Mouse (Mus musculus): ENCODE data around the gene Psen2.

DNA sequence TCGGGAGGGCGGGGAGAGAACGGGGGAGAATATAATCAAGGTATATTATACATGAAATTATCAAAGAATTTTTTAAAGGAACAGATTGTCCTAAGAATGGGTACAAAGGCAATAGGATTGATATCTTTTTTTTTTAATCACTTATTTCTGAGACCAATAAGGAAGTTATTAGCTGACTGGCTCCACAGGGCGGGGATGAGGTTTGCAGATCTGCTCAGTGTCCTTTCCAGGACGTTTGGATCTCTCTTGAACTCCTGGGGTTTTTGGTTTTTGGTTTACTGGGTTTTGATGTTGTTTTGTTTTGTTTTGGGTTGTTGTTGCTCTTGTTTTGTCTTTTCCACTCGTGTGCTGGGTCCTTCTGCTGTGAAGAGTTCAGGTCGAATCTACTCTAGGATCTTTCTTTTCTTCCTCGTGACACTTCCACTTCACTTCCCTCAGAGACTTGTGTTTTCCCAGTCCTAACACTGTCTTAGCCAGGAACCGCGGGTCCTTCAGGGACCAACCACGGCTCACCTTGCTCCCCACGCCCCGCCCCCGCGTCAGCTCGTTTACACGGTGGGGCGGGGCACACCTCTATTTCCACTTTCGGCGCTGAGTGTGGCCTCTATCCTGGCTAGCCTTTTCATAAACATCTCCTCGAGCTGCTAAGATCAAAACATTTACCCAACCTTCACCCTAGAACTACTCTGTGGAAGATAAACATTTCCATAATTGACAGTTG is 37.6 kb downstream of the Psen2 start:
- TF ChIP-seq CTCF (IDR thresholded peaks at IDR 0.05; ENCODE audit: control insufficient read depth, insufficient read depth, low read length) (no peak), POLR2A (IDR thresholded peaks at IDR 0.05; ENCODE audit: borderline replicate concordance, control insufficient read depth, low read depth, low read length) (no peak)

All from bone marrow, adult 2 months (tissue).